Mouse (Mus musculus): ENCODE measurements around the gene Zfp512.
A peak's percentile ranks its signal among the peaks of the same experiment; 100 is the strongest.
"Not testable (repeated sequence)": the region's sequence is repeated elsewhere in the genome, so short reads cannot be mapped to it uniquely, and the experiment has no call there.

Gene Zfp512

DNA sequence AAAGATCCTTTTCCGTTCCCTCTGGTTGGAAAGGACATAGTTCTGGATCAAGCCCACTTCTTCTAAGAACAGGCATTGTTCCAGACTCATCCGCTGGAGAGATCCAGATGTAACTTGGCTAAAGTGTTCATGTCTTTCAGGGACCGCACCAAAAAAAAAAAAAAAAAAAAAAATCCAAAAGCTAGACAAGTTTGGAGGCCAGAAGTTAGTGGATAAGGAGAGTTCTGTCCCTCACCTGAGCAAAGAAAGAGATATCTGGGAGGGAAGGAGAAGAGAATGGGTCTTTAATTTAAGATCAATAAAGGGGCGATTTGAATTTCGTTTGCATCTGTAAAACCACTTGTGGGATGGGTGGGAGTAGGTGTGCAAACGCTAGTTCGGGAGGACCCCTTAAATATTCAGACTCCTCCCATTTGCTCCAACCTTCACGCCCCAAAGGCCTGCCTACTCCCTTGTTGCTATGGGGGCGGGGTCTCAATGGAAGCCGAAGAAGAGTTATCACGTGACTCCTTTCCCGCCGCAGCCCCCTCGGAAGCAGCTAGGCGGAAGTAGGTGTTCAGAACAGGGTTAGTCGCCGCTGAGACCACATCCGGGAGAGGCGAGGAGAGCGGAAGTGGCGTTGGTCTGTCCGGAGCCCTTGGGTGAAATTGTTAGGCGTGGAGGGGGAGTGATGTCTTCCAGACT is at the start of gene Zfp512:
TSS of gene Zfp512 (plus strand) at position 554 of the 684 bp plus-strand sequence.
- DNase-seq (ENCODE audit: extremely low spot score, low spot score): peak; percentile 97

DNA sequence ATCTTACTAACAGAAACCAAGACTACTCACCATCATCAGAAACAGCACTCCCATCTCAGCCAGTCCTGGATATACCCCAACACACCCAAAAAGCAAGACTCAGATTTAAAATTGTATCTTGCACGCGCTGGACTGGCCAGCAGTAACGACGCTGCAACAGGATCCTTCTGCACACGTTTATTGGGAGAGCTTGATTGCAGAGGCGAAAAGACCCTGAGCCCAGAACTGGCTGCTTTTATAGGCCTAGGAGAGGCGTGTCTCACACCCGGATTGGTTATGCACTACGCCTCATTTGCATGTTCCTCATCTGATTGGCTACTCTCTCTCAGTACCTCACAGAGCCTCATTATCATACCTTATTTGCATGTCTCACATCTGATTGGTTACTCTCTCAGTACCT is 17.5 kb upstream of the Zfp512 start:
- not testable (repeated sequence) for DNase-seq (ENCODE audit: extremely low spot score, low spot score)

DNA sequence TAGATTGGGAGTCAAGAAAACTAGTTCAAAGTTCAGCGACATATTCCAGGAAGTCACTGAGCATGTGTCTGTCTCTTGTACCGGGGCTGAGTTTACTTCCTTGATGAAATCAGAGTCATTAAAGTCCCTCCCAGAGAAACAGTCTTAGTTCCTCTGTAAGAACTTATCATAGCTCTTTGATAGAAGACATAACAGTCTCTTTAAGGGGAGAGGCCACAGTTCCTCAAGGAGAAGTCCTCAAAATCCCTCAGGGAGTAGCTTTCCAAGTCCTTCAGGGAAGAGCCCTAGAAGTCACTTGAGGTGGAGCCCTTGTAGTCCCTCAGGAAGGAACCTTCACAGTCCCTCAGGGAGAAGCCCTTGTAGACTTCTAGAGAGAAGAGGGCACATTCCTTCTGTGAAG is 895 bp upstream of the Zfp512 start:
- DNase-seq (ENCODE audit: extremely low spot score, low spot score): no peak

DNA sequence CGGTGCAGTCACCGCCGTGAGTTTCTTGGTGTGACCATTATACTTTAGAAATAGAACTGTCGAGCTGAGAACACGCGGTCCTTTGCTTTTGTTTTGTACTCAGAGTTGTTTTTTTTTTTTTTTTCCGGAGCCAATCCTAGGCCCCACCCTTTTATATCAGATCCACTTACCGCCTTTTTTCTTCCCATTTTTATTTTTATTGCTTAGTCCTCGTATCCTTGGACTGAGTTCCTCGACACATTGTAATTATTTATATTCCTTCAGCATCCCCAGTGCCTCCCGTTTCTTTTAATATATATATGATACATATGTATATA is 289 bp downstream of the Zfp512 start:
- no peak for DNase-seq (ENCODE audit: extremely low spot score, low spot score)

DNA sequence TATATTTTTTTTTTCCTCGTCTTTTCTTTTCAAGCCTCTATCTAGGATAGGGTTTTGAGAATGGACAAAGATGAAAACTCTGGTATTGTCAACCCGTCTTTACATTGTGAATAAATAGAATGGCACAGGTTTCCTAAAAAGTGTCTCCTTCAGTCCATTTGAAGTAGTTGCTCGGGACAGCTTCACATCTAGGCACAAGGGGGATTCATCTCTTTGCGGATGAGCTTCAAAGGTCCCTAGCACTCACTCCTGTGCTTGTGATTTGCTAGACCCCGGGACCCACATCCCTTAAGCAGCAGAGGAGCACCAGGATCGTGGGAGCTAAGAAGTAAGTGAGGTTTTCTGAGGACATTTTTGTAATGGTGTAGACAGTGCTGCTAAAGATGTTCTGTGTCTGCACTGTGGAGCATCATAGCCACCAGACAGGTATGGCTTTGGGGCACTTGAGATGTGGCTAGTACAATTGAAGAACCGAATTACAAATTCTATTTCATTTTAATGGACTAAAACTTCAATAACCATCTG is 717 bp downstream of the Zfp512 start:
- DNase-seq (ENCODE audit: extremely low spot score, low spot score): peak; percentile 23

DNA sequence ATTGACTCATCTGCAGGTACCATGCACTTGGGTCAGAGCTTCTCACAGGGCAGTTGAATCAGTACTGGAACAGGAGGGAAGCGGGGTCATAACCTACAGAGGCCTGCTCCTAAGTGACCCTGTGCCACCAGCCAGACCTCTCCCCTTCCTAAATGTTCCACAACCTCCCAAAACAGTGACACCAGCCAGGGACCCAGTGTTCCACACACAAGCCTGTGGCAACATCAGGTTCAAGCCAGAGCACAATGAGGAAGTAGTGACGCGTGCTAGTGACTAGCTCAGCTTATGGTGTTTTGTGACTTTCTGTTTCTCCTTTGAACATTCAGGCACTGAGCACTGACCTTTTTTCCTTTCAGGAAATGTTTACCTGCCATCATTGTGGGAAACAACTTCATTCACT is 15.6 kb downstream of the Zfp512 start:
- no peak for DNase-seq (ENCODE audit: extremely low spot score, low spot score)

DNA sequence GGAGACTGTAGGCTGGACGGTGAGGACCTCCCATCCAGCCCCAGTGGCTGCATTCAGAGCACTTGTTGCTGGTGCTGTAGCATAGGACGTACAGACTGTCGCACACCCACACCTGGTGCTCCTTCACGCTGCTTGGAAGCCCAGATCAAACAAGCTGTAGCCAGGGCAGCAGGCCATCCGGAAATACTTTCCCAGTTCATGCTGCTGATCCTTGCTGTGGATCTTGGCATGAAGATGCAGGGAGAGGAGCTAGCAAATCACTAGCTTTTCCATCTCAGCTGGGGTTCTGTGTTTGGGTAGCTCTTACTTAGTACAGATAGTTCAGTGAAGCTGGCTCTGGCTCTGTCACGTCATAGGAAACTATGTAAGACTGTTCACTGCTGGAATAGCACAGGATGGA is 17.5 kb downstream of the Zfp512 start:
- DNase-seq (ENCODE audit: extremely low spot score, low spot score): no peak

DNA sequence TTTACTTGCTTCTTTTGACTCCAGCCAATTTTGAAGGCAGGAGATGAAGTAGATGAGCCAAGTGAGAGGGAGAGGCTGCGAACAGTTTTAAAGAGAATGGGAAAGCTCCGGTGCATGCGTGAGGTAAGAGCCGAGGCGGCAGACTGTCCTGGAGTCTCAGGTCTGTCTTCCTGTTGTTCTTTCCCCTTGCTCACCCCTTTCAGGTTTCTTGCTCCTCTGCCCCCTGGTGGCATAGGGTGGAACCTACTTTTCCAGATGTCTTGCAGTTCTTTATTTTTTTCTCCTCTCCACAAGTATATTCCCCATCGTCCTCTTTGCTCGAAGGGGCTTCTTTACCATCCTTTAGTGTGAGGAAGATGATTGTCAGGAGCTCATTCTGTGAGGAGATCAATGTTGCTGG is 18.1 kb downstream of the Zfp512 start:
- DNase-seq (ENCODE audit: extremely low spot score, low spot score): peak; percentile 24

DNA sequence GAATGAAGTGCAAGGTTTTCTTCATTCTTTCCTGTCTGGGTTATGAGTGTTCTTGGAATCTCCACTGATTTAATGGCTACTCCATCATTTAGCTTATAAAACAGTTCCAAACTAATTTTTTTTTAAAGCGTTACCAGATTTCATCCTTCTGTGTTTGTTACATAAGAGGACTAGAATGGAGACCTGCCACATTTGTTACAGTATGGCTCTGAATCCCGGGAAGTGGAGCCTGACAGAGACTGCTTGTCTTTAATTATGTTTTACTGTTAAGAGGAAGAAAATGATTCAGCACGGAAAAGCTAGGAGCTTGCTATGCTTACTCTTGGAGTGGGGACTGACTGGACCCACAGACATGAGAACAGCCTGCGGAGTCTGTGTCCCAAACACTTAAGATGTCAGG is 28.3 kb downstream of the Zfp512 start:
- no peak for DNase-seq (ENCODE audit: extremely low spot score, low spot score)

DNA sequence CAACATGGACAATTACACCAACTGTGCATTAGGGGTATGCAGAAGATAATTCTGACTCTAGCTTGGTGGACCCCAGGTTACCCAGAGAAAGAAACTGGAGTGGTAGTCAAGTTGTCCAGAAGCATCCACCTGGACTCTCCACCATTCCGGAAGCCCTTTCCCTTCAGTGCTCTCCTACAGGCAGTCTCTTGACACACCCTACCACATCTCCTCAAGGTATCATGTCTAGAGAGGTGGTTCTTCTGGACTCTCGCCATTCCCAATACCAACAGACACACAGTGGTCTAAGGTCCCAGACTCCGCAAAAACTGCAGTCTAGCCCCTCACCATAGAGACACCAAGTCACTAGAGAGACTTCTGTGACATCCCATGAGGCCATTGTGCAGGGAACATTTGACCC is 33.2 kb downstream of the Zfp512 start, which contains the start of gene 4930548H24Rik:
TSS of gene 4930548H24Rik (plus strand) at position 301 of the 400 bp plus-strand sequence.
- no peak for DNase-seq (ENCODE audit: extremely low spot score, low spot score)

DNA sequence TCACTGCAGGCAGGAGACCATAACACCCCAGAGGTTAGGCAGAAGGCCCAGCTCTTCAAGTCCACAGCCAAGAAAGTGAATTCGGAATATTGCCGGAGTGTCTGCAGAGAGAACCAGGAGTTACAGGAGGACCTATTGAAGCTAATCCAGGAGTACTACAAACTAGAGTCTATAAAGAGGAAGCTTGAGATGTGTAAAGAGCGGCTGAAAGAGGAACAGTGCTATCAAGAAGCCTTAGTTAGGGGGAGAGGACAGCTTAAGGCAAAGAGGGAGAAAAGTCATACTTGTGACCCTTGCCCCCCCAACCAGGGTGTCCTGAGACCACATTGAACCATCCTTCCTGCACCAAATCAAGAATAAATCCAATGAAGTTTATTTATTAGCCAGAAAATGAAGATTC is 35.7 kb downstream of the Zfp512 start:
- DNase-seq (ENCODE audit: extremely low spot score, low spot score): no peak

DNA sequence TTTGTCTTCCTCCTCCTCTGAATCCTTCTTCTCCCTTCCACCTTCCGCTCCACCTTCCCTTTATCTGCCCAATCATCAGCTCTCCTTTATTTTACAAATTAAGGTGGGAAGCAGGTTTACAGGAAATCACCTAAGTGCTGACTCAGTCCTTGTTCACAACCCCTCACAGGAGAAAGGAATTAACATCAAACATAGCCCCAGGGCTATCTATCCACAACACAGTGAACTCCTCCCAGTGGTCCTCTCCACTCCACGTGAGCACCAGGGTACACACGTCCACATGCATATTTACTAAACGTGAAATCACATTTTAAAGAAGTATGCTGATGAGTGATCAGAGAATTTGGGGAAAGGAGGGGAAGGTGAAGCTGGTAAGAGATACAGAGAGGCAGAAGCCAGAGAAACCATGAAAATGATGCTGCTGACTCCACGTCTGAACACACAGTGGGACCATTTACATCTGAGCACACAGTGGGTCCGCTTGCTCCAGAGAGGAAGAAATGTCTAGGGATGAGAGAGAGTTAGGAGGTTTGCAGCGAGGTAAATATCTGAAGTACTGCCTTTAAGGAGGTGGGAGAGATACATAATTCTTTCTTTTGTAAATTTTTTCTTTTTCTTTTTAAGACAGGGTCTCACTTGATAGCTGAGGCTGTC is 37.0 kb downstream of the Zfp512 start:
- DNase-seq (ENCODE audit: extremely low spot score, low spot score): no peak

DNA sequence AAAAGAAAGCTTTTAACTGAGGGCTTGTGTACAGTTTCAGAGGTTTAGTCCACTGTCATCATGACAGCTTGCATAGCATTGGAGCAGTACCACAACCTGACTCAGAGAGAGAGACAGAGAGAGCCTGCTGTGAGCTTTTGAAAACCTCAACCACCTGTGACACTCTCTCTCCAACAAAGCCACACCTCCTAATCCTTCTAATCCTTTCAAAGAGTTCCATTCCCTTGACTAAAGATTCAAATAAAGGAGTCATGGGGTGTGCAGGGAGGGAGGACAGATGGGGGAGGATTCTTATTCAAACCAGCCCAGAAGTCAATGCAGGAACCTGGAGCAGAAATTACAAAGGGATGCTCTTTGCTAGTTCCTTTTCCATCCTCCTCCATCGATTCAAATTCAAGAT is 39.8 kb downstream of the Zfp512 start:
- DNase-seq (ENCODE audit: extremely low spot score, low spot score): no peak

DNA sequence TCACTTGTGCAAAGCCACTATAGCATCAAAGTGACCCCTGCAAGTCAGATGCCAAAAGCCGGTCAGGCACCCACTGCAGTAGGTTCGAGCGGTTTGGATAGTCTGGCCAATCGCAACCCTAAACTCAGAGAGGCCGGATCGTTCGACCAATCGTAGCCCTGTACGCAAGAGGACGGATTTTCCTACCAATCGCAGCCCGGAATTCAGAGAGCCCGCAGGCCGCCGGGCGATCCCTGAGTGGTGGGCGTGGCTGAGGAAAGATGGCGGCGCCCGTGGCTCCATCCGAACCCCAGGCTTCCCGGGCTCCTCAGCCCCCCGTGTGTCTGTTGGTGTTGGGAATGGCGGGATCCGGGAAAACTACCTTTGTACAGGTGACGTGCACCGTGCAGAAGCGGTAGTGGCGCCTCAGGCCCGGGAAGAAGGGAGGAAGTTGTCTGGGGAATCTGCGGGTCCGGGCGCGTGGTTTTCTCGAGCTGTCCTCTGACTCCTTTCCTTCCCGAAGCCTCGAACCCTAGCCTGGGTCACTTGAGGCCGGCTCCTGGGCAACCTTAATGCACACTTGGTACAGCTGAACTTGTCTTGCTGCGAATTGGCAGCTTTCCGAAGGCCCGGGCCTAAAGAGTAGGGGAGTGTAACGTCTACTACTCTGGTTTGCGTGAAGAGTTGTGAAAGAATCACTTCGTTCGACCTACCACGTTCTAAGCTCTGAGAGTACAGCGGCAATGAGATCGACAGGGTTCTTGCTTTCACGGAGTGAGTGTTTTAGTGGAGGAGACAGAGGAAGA is 42.5 kb downstream of the Zfp512 start, which contains the start of gene Gpn1:
TSS of gene Gpn1 (plus strand) at position 229 of the 785 bp plus-strand sequence.
- DNase-seq (ENCODE audit: extremely low spot score, low spot score): peak; percentile 84

DNA sequence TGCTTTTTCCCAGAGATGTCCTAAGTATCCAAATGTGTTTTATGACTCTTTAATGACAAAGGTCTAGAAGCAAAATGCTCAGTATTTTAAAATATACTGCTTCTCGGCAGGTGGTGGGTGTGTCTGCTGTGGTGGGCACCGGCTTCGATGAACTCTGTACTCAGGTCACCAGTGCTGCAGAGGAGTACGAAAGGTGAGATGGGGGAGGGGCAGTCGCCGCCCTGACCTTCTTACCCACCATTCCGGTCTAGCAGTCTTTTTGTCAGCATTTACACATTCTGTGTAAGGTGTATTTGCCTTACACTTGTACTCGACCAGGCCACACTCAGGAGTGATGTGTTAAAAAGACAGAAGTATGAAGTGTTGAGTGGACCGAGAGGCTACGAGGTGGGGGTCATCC is 52.6 kb downstream of the Zfp512 start:
- DNase-seq (ENCODE audit: extremely low spot score, low spot score): no peak

DNA sequence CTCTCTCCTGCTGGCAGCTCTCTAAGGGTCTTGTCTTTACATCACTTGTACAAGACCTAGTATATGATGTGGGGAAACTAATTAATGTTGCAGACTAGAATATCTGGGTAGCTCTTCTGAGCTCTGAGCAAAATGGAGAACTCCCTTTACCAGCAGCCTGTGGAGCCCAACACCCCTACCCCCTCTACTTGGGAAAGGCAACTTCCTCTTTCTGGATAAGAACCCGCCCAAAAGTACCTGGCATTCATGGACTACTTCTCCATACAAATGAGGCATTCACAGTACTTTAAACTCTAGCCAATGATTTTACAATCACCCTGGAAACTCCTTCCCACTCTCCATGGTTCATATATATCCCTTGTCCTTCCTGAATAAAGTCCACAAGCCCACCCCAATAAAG is 60.2 kb downstream of the Zfp512 start:
- DNase-seq (ENCODE audit: extremely low spot score, low spot score): no peak

DNA sequence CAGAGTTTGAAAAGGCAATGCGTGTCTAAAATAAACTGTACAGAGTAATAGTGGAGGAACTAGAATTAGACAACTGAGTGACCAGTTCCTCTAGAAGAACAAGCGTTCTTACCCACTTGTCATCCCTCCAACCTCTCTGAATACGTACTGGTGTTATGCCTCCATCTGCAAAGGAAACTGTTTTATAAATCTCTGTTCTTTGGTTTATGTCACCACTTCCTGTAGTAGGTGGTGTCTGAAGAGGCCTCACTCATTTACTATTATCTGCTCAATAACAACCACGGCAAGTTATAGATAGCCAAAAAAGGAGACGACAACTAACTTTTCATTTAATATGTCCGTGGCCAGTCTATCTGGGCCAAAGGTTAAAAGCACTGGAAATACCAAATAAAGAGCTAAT is 68.3 kb downstream of the Zfp512 start:
- no peak for DNase-seq (ENCODE audit: extremely low spot score, low spot score)

DNA sequence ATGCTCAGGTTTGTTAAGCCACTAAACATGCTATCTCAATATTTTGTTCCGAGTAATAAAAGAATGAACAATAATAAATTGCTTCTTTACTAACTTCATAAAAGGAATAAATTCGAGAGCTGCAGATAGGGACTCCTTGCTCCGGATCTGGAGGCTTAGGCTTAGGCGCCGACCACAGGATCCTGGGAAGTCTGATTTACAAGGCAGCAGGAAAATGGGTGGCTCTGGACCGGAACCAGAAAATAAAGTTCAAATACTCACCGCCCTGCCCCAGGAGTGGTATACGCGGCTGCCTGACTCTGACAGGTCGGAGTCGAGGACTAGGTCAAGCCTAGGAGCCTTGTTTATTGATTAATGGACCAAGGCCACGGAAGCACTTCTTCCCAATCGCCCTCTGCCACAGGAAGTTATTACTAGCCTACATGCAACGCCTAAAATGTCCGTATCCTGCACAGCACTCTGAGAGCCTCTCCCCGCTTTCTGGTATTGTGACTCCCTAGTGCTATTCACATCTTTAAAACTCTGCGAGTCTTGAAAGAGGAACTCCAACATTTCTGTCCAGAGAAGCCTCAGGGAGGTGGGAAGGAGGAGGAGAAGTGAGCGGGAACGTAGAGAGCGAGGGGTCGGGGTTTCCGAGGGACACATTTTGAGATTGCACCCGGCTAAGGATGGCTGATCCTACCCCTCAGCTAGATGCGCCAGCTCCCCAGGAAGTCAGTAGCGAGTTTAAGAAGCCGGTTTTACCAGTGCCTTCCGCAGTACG is 74.3 kb downstream of the Zfp512 start, which contains the start of gene Slc4a1ap:
TSS of gene Slc4a1ap (plus strand) at position 642 of the 763 bp plus-strand sequence.
- DNase-seq (ENCODE audit: extremely low spot score, low spot score): peak; percentile 83

DNA sequence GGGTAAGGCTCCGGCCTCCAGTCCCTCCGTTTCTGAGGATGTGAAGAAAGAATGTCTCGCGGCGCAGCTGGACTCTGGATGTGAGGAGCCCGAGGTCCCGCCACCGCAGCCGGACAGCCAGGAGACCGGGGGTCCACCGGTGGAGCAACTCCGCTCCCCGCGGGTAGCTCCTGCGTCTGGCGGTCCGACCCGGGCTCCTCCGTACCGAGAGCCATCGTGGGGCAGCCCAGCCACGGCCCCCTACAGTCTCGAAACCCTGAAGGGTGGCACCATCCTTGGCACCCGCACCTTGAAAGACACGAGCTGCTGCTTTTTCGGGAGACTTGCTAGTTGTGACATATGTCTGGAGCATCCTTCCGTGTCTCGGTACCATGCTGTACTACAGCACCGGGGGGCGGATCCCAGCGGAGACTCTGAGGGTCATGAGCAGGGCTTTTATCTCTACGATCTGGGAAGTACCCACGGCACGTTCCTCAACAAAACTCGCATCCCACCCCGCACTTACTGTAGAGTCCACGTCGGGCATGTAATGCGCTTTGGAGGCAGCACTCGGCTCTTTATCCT is 75.0 kb downstream of the Zfp512 start:
- no peak for DNase-seq (ENCODE audit: extremely low spot score, low spot score)

DNA sequence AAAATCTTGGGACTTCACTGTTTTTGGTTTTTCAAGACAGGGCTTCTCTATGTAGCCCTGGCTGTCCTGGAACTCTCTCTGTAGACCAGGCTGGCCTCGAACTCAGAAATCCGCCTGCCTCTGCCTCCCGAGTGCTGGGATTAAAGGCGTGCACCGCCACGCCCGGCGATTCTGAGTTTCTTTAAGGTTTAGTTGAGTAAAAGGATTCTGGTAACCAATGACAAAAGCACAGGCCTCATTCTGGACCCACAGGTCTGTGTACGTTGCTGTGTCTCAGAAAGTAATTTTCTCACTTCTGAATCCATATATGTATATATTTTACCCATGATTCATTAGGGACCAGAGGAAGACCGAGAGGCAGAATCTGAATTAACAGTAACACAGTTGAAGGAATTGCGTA is 75.5 kb downstream of the Zfp512 start, which contains the start of gene Supt7l:
TSS of gene Supt7l (minus strand) at position 101 of the 400 bp plus-strand sequence.
- not testable (repeated sequence) for DNase-seq (ENCODE audit: extremely low spot score, low spot score)

DNA sequence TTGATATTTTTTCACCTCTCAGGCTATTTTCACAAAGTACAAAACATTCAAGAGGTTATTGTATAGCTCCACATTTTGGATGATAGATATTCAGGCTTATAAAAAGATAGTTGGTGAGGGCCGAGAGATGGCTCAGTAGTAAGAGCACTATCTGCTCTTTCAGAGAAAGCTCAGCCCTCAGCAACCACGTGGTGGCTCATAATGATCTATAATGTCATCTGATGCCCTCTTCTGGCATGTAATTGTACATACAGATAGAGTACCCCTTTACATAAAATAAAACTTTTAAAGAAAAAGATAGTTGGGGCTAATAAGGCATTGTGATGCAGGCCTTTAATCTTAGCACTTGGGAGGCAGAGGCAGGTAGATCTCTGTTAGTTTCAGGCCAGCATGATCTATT is 76.3 kb downstream of the Zfp512 start:
- no peak for DNase-seq (ENCODE audit: extremely low spot score, low spot score)

All from neural tube, embryonic 10.5 days (tissue).